Mouse (Mus musculus) testis, adult 2 months (tissue): ENCODE data around the gene Mfrp.

ENCODE experiments used
- CTCF ChIP-seq: fragments of 200-500 bp; IDR thresholded peaks from 2 replicates; pipeline ENCODE4 v1.5.1; 2012; ENCODE audit warnings: low read depth, mild to moderate bottlenecking, inconsistent platforms, low read length, moderate library complexity; ENCODE audit not compliant: control insufficient read depth, insufficient read depth, insufficient replicate concordance
- POLR2A ChIP-seq: fragments of 200-500 bp; IDR thresholded peaks from 2 replicates; pipeline ENCODE4 v1.6.1; 2012; ENCODE audit warnings: low read depth, mild to moderate bottlenecking, inconsistent platforms, low read length, moderate library complexity; ENCODE audit not compliant: control insufficient read depth

- TF ChIP-seq CTCF (no peak), POLR2A (no peak)
These were observed 32.3 kb upstream of the Mfrp start for GRCm38 (mm10) chr9:44069252-44069651.
